Mouse (Mus musculus): ENCODE results near the gene Aebp1. TPM values are rescaled to one million over a fixed set of nuclear protein-coding genes. Genes with fewer than 3 reads are reported as not detected.
A peak's percentile ranks its signal among the peaks of the same experiment; 100 is the strongest.

Aebp1 gene
- total RNA-seq, 4 experiments from 2014 or later: 50.7 to 96.4 (median 75.2) TPM

GRCm38 (mm10) chr11:5893807-5894206, 32.1 kb downstream of the Aebp1 start:
- no peak for DNase-seq (ENCODE audit: low spot score in 2 of 2)

GRCm38 (mm10) chr11:5897230-5897629, 35.5 kb downstream of the Aebp1 start:
- DNase-seq (ENCODE audit: low spot score in 2 of 2): no peak

DNA sequence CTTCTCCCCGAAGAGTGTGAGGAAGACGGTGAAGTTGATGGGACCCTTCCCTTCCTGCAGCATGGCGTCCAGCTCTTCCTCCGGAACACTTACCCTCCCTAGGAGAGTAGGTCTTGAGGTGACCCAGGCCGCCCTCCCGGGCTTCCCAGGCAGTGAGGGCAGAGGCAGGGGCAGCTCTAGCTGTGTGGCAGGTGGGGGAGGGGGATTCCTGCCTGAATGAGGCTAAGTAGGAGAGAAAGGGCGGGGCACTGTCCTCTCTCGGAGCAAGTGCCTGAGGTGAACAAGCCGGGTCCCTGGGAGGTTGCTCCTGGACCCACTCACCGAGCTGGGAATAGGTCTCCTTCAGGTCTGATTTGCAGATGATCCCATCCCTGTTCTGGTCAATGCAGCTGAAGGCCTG, 36.1 kb downstream of the Aebp1 start:
- no peak for DNase-seq (ENCODE audit: low spot score in 2 of 2)

GRCm38 (mm10) chr11:5898531-5898930, 36.8 kb downstream of the Aebp1 start, which contains the start of gene Myl7:
Gene Myl7, minus strand, starts transcription at chr11:5898782.
- no peak for DNase-seq (ENCODE audit: low spot score in 2 of 2)

DNA sequence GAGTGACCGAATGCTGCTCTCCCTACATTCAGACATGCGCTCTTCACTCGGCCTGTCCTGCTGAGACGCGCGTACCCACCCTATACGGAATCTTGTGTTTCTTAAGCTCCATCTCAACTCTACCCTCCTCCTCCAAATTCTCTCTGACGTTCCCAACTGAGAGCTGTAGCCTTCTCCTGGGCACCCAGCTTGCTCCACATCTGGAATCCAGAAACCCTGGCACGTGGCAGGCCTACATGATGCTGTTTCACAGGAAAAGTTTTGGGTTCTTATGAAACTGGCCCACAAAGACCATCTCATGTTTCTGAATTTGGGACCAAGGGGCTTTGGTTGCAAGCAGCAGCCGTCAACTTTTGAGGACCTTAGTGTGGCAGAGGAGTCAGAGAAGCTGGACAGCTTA, 37.5 kb downstream of the Aebp1 start:
- no peak for DNase-seq (ENCODE audit: low spot score in 2 of 2)

DNA sequence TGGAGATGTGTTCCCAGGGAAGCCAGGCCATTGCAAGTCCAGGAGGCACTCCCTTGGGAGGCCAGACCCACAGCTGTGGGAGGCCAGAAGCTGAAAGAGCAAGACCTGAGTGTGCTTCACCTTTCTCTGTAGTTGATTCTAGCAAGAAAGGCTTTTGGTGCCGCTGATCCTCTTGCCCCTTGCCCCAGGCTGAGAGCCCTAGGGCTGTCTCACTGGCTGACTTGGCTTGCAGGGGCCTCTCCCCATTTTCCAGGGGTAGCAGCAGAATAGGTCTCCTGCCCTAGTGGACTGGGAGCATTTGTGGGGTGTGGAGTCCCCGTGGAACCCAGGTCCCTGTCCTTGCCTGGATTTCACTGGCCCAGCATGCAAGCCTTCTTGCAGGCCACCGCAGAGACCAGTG, 39.6 kb downstream of the Aebp1 start:
- DNase-seq (ENCODE audit: low spot score in 2 of 2): no peak

DNA sequence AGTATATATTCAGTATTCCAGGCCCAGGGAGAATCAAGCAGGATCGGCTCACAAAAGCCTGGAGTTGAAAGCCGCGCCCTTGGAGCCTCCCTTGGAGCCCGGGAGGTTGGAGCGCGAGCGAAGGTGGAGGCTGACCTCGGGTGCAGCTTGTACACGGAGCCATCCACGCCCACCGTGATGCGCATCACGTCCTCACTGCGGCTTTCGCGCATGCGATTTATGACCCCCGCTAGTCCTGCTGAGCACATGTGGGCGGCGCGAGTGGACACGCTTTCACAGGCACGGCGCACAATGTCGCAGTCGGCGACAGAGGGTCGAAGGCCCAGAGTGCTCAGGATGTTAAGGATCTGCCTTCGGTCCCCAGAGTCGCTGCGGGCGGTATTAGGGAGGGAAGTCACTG, 40.2 kb downstream of the Aebp1 start:
- DNase-seq (ENCODE audit: low spot score in 2 of 2): no peak

- DNase-seq (ENCODE audit: low spot score in 2 of 2): no peak
Measured at GRCm38 (mm10) chr11:5902390-5902789, 40.6 kb downstream of the Aebp1 start.

DNA sequence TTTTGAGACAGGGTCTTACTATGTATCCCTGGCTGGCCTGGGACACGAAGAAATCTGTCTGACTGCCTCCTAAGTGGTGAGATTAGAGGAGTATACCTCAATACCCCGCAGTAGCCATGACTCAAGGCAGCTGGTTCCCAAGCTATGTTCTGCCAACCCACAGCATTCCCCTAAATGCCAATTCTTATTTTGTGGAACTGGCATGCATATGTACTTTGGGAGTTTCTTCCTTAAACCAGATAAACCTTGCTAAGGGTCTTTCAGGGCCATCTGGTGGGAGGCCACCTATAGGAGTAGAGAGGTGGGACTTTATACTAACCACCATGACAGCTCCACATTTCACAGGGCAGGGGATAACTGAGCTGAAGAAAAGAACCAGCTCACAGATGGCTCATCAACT, 42.1 kb downstream of the Aebp1 start:
- no peak for DNase-seq (ENCODE audit: low spot score in 2 of 2)

DNA sequence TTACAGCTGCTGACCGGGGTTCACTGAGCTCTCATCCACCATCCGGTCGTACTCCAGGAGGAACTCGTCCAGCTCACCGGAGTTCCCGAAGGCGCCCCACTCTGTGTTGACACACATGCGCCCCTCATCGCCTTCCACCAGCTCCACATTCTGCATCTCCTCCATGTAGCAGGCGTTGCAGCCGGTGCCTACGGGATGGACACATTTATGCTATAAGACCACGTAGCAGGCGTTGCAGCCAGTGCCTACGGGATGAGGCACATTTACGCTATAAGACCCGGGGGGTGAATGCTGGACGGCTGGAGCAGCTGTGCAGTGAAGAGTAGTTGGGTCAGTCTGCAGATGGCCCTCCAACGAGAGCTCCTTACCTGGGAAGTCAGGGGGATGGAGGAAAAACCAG, 42.6 kb downstream of the Aebp1 start:
- DNase-seq (ENCODE audit: low spot score in 2 of 2): no peak

DNA sequence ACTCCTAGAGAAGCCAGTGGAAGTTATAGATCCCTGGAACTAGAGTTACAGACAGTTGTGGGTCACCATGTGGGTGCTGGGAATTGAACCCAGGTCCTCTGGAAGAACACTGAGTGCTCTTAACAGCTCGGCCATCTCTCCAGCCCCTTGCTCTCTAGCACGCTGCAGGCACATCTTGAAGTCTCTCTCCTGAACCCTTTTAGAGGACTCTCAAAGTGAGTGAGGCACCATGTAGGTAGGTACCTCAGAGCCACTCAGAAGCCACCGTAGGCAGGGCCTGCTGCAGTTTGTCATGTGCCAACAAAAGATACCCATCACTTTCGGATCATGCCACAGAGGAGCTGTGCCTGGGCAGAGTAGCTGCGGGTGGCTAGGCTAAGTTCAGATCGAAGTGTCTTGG, 43.1 kb downstream of the Aebp1 start:
- DNase-seq (ENCODE audit: low spot score in 2 of 2): no peak

- no peak for DNase-seq (ENCODE audit: low spot score in 2 of 2)
Measured at GRCm38 (mm10) chr11:5905778-5906518, 44.2 kb downstream of the Aebp1 start.

DNA sequence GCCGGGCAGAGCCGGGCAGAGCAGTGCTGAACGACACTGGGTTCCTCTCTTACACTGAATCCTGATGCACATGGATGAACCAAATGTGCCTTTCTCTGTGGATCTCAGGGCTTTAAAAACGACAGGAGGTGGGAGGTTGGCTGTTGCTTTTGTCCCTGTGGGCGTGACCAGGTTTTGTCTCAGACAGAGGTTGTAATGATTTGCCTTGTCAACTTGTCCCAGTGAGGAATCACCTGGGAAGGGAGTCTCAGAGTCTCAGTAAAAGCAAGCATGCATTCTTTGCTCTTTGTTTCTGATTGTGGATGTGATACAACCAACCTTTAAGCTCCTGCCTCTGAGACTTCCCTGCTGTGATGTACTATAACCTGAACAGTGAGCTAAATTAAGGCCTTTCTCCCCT, 45.3 kb downstream of the Aebp1 start:
- DNase-seq (ENCODE audit: low spot score in 2 of 2): no peak

- DNase-seq (ENCODE audit: low spot score in 2 of 2): no peak
Measured at GRCm38 (mm10) chr11:5908642-5909041, 46.9 kb downstream of the Aebp1 start.

DNA sequence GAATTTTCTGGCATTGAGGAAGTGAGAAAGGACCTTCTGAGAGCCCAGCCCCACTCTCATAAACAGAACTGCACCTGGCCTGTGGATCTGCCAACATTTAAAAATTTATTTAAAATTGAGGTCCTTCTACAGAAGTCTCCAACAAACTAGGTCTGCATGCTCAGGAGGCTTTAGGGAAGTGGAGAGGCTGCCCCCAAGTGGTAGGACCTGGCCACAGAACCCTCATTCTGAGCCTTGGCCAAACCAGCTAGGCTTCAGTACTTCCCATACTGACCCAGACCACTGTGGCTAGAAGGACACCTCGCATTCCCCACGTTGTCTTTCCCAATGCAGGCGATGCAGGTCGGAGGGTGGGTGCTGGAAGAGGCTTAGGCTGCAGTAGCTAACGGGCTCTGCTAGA, 50.9 kb downstream of the Aebp1 start:
- DNase-seq (ENCODE audit: low spot score in 2 of 2): peak; percentile 36 to 42

DNA sequence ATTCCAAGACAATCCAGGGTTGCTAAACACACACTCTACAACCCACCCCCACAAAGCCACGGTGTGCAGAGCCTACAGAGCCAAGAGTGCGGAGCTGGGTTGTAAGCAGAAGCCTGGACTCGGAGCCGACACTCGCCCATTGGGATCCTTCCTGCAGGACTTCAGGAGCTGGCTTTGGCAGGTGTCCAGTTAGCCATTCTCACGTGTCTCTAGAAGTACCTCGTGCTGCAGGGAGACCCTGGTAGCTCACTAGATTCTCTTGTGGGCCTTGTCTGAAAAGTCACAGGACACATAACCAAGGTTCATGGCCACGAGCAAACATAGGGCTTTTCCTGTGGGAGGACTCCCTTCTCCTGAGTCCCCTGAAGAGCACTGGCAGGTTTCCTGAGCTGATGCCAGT, 51.5 kb downstream of the Aebp1 start:
- DNase-seq (ENCODE audit: low spot score in 2 of 2): no peak

DNA sequence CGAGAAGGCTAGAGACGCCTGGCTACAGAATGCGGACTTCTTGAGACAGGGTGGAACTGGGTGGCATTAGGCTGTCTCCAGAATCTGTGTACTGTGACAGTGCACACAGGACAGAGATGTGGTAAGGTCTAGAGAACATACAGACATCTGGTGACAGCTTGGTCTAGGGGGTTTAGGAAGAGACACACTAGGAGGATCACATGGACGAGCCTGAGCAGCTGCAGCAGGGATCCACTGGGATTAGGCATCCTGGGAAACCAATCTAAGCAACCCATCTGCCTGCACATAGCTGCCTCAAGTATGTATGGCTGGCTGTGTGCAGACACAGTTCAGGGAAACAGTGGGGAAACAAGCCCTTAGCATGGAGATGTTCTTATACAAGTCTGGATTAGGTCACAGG, 52.2 kb downstream of the Aebp1 start:
- no peak for DNase-seq (ENCODE audit: low spot score in 2 of 2)

DNA sequence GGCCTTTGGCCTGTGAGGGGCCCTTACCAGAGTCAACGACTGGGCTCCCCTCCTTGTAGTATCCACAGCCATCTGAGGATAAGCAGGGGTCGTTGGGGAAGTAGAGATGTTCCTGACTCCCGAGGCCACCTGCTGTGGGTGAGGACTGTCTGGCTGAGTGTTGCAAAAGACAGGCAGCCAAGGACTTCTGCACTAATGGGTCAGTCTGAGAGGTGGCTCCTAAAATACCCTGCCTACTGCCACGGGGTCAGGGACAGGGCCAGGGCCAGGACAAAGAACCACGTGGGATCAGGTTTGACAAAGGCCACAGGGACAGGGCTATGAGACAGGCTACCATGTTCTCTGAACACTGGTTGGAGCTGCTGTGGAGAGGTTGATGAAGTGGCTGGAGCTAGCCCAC, 53.2 kb downstream of the Aebp1 start:
- no peak for DNase-seq (ENCODE audit: low spot score in 2 of 2)

- DNase-seq (ENCODE audit: low spot score in 2 of 2): peak; percentile 39 to 46
Measured at GRCm38 (mm10) chr11:5915429-5916177, 53.9 kb downstream of the Aebp1 start.

GRCm38 (mm10) chr11:5916178-5916548, 54.4 kb downstream of the Aebp1 start:
- no peak for DNase-seq (ENCODE audit: low spot score in 2 of 2)

DNA sequence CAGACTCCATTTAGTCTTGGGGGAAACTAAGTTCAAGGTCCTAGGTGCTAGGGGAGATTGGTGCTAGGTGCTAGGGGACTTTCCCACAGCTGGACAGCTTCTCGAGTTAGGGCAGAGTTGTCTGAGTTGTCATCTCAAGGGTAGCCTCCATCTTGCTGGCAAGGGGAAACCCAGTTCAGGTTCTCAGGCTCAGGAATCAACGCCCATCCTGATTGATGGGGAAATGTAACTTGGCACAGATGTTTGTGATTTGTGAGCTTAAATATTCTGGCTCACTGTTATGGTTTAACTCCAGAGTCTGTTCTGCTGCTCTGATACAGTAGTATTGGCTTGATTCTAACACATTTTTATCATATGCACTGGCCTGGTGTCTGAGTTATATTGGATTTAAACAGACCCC, 56.4 kb downstream of the Aebp1 start:
- DNase-seq (ENCODE audit: low spot score in 2 of 2): no peak

GRCm38 (mm10) chr11:5919606-5920005, 57.9 kb downstream of the Aebp1 start:
- no peak for DNase-seq (ENCODE audit: low spot score in 2 of 2)

GRCm38 (mm10) chr11:5920323-5920960, 58.7 kb downstream of the Aebp1 start:
- DNase-seq (ENCODE audit: low spot score in 2 of 2): no peak
